Mouse (Mus musculus) hindbrain, postnatal 0 days (tissue): ENCODE results near the gene Creld1. TPM values are rescaled to one million over a fixed set of nuclear protein-coding genes. Genes with fewer than 3 reads are reported as not detected.

Experiments
- ATAC-seq: fragments of 200-750 bp; cut with Nextera tagmentation; 2 replicates; pipeline ENCODE4 v1.8.0; 2017; ENCODE audit warnings: mild to moderate bottlenecking, moderate TSS enrichment, moderate library complexity
- DNase-seq: peaks from one replicate; pipeline ENCODE4 v3.0.0-alpha.2; 2015; ENCODE audit warnings: low spot score
- H3K27ac ChIP-seq: fragments of 300-500 bp; sonication (generic); 2 replicates; pipeline ENCODE4 v1.5.1; 2014; ENCODE audit warnings: mild to moderate bottlenecking
- H3K27me3 ChIP-seq: fragments of 300-500 bp; sonication (generic); 2 replicates; pipeline ENCODE4 v1.6.1; 2014; ENCODE audit warnings: low read length, mixed read lengths; ENCODE audit not compliant: insufficient read depth
- H3K36me3 ChIP-seq: fragments of 300-500 bp; sonication (generic); 2 replicates; pipeline ENCODE4 v1.6.1; 2014; ENCODE audit warnings: low read length, mixed read lengths; ENCODE audit not compliant: insufficient read depth
- H3K4me1 ChIP-seq: fragments of 300-500 bp; sonication (generic); 2 replicates; pipeline ENCODE4 v1.6.1; 2014; ENCODE audit warnings: antibody characterized with exemption, low read length, mixed read lengths; ENCODE audit not compliant: insufficient read depth
- H3K4me2 ChIP-seq: fragments of 300-500 bp; sonication (generic); 2 replicates; pipeline ENCODE4 v1.6.1; 2014; ENCODE audit warnings: low read depth, mild to moderate bottlenecking, low read length, moderate library complexity, mixed read lengths
- H3K4me3 ChIP-seq: fragments of 300-500 bp; sonication (generic); 2 replicates; pipeline ENCODE4 v1.5.1; 2014; ENCODE audit warnings: low read length
- H3K9ac ChIP-seq: fragments of 300-500 bp; sonication (generic); replicated peaks from 2 replicates; pipeline ENCODE4 v1.6.1; 2014; ENCODE audit warnings: mild to moderate bottlenecking, low read length, moderate library complexity, mixed read lengths
- H3K9me3 ChIP-seq: fragments of 300-500 bp; sonication (generic); 2 replicates; pipeline ENCODE4 v1.6.1; 2016; ENCODE audit warnings: low read length, mixed read lengths
- CTCF ChIP-seq: IDR thresholded peaks from 2 replicates; pipeline ENCODE4 v1.5.1; 2016; ENCODE audit warnings: antibody characterized with exemption, control low read depth, low read depth
- WGBS: fragments of 180-500 bp; shearing (Covaris S2); extraction: QIAGEN DNeasy Blood & Tissue Kit; methylation state at CpG from one replicate; pipeline ENCODE4 v1.1.7; 2014; 5-methylcytosine and 5-hydroxymethylcytosine counted together
- polyA plus RNA-seq: library from polyadenylated mRNA; unstranded; fragments of >200 nt; fragmentation: Nextera tagmentation; extraction: Ambion mirVana; gene quantifications from 2 replicates; pipeline ENCODE4 v1.2.1, GENCODE M21; 2015
- total RNA-seq: library from RNA; depleted of rRNA; stranded (reverse); fragments of >200 nt; gene quantifications from 2 replicates; pipeline ENCODE4 v1.2.3, GENCODE M21; 2014

Creld1 gene
- total and polyA plus RNA-seq, 2 experiments from 2014 or later, result 41.6 to 60.2 TPM

- no peak for TF ChIP-seq CTCF
- no peaks in the 10 kb centered on the region for H3K9me3 ChIP-seq
- no peak for ATAC-seq
- no peak overlapping the region for H3K27ac ChIP-seq
- no peak overlapping the region for H3K4me2 ChIP-seq
- no peak for DNase-seq
- 81% methylated on average over 6 of the region's 6 CpGs for WGBS
- no peak overlapping the region for H3K4me3 ChIP-seq
- no peaks in the 10 kb centered on the region for H3K36me3 ChIP-seq
- no peak overlapping the region for H3K9ac ChIP-seq
- 0 out of 2 replicates have a peak, but pooled peaks cover 5% of the 10 kb centered on the region for H3K4me1 ChIP-seq
- no peaks in the 10 kb centered on the region; the same call in 1 of the 2 replicates for H3K27me3 ChIP-seq
Observed at GRCm38 (mm10) chr6:113473715-113474114, 9.4 kb upstream of the Creld1 start.

GRCm38 (mm10) chr6:113477353-113477752 lies 5.7 kb upstream of the Creld1 start:
- Histone ChIP-seq H3K9me3 (no peaks in the 10 kb centered on the region), H3K36me3 (no peaks in the 10 kb centered on the region), H3K4me1 (peaks cover 2% of the 10 kb centered on the region; the same call in 1 of the 2 replicates), H3K9ac (no peak overlapping the region), H3K27ac (no peak overlapping the region), H3K4me3 (no peak overlapping the region), H3K4me2 (no peak overlapping the region), H3K27me3 (no peaks in the 10 kb centered on the region)
- WGBS, result 39% methylated on average over 7 of the region's 7 CpGs
- TF ChIP-seq CTCF, result no peak
- no peak for ATAC-seq
- no peak for DNase-seq

- ATAC-seq, result no peak
- WGBS, result 72% methylated on average over 10 of the region's 10 CpGs
Observed at GRCm38 (mm10) chr6:113478906-113479305, 4.2 kb upstream of the Creld1 start.

GRCm38 (mm10) chr6:113480555-113481373 lies 2.3 kb upstream of the Creld1 start:
- 52% methylated on average over 18 of the region's 18 CpGs for WGBS
- H3K4me1 ChIP-seq, result peaks cover 14% of the 10 kb centered on the region
- H3K27ac ChIP-seq, result no peak overlapping the region
- no peak overlapping the region for H3K4me2 ChIP-seq
- DNase-seq, result no peak
- no peaks in the 10 kb centered on the region for H3K9me3 ChIP-seq
- H3K36me3 ChIP-seq, result no peaks in the 10 kb centered on the region
- H3K9ac ChIP-seq, result no peak overlapping the region
- TF ChIP-seq CTCF, result no peak
- no peak overlapping the region for H3K4me3 ChIP-seq
- H3K27me3 ChIP-seq, result no peaks in the 10 kb centered on the region
- ATAC-seq, result no peak

More at GRCm38 (mm10) chr6:113478906-113479305, 4.2 kb upstream of the Creld1 start:
- no peak overlapping the region for H3K9ac ChIP-seq
- H3K4me1 ChIP-seq, result peaks cover 6% of the 10 kb centered on the region
- no peak overlapping the region for H3K27ac ChIP-seq
- H3K4me2 ChIP-seq, result no peak overlapping the region
- no peaks in the 10 kb centered on the region for H3K9me3 ChIP-seq
- H3K36me3 ChIP-seq, result no peaks in the 10 kb centered on the region
- H3K4me3 ChIP-seq, result no peak overlapping the region
- no peaks in the 10 kb centered on the region for H3K27me3 ChIP-seq
- no peak for TF ChIP-seq CTCF
- no peak for DNase-seq

- peak overlapping the region; percentile 53 for H3K4me3 ChIP-seq
- WGBS, result 1% methylated on average over 64 of the region's 65 CpGs
- H3K4me1 ChIP-seq, result peaks cover 14% of the 10 kb centered on the region
- peak overlapping the region; percentile 84 for H3K4me2 ChIP-seq
- H3K36me3 ChIP-seq, result no peaks in the 10 kb centered on the region; the same call in 1 of the 2 replicates
- H3K9ac ChIP-seq, result peak overlapping the region; percentile 75
- peak; percentile 61 for DNase-seq
- H3K27ac ChIP-seq, result peak overlapping the region; percentile 96
- H3K9me3 ChIP-seq, result no peaks in the 10 kb centered on the region
- H3K27me3 ChIP-seq, result no peaks in the 10 kb centered on the region
- ATAC-seq, result peak; percentile 55
- no peak for TF ChIP-seq CTCF
Observed at GRCm38 (mm10) chr6:113482477-113483099, 509 bp upstream of the Creld1 start.

- Histone ChIP-seq H3K4me2 (peak overlapping the region; percentile 84), H3K27me3 (no peaks in the 10 kb centered on the region), H3K27ac (peak overlapping the region; percentile 96), H3K36me3 (peaks cover 6% of the 10 kb centered on the region; the same call in 1 of the 2 replicates), H3K4me1 (peaks cover 14% of the 10 kb centered on the region), H3K9ac (peak overlapping the region; percentile 75), H3K9me3 (no peaks in the 10 kb centered on the region), H3K4me3 (peak overlapping the region; percentile 53)
- peak; percentile 28 for ATAC-seq
- 7% methylated on average over 10 of the region's 10 CpGs for WGBS
- peak; percentile 60 for DNase-seq
- TF ChIP-seq CTCF, result peak; percentile 26; the same call in 1 of the 2 replicates
Observed at GRCm38 (mm10) chr6:113483729-113484128, 632 bp downstream of the Creld1 start.
